Mouse (Mus musculus): ENCODE results near the gene Zbtb9. TPM values are rescaled to one million over a fixed set of nuclear protein-coding genes. Genes with fewer than 3 reads are reported as not detected.

Zbtb9 gene
- polyA plus RNA-seq (2012; fragmentation: generic; extraction: Trizol): 1 to 10 TPM; 3.1 to 8.4 TPM

GRCm38 (mm10) chr17:26972703-26973574 is at the start of gene Zbtb9:
Zbtb9 (plus strand) TSS chr17:26973167.

GRCm38 (mm10) chr17:26932839-26933398 is 40.0 kb upstream of the Zbtb9 start, which contains the start of gene Phf1:
Phf1 (plus strand) TSS chr17:26933052.

GRCm38 (mm10) chr17:26939178-26939972 is 33.6 kb upstream of the Zbtb9 start, which contains the start of gene Cuta:
Cuta (minus strand) TSS chr17:26939569.

GRCm38 (mm10) chr17:26941031-26941789 is 31.8 kb upstream of the Zbtb9 start, which contains the start of gene Syngap1:
Syngap1 (plus strand) TSS chr17:26941253.

GRCm38 (mm10) chr17:27028909-27029308 is 55.9 kb downstream of the Zbtb9 start, which contains the start of gene Bak1:
Bak1 (minus strand) TSS chr17:27029009.

GRCm38 (mm10) chr17:27056812-27057516 is 84.0 kb downstream of the Zbtb9 start, which contains the start of gene Itpr3:
Itpr3 (plus strand) TSS chr17:27057304.

Other genes with a start within 250 kb of the Zbtb9 start
- 10 to 100 TPM; 36.3 to 48.4 TPM for gene Bnip1, start 192.1 kb upstream of the Zbtb9 start, polyA plus RNA-seq (2012; fragmentation: generic; extraction: Trizol)
- gene Nkx2-5, start 128.2 kb upstream of the Zbtb9 start, polyA plus RNA-seq (2012; fragmentation: generic; extraction: Trizol): under 1 TPM in 1 of 2 experiments, not detected in 1; 0.04 TPM
- gene Kifc5b, start 56.1 kb upstream of the Zbtb9 start, polyA plus RNA-seq (2012; fragmentation: generic; extraction: Trizol): 10 to 100 TPM; 11.1 to 31.7 TPM
- gene Phf1, start 40.1 kb upstream of the Zbtb9 start, polyA plus RNA-seq (2012; fragmentation: generic; extraction: Trizol): 10 to 100 TPM in 1 of 2 experiments, 1 to 10 TPM in 1; 6.1 to 31.6 TPM
- gene Cuta, start 33.6 kb upstream of the Zbtb9 start, polyA plus RNA-seq (2012; fragmentation: generic; extraction: Trizol): 100 to 1,000 TPM; 240 to 326 TPM
- gene Syngap1, start 31.9 kb upstream of the Zbtb9 start, polyA plus RNA-seq (2012; fragmentation: generic; extraction: Trizol): 10 to 100 TPM in 1 of 2 experiments, under 1 TPM in 1; 0.30 to 12.1 TPM
- gene Bak1, start 55.8 kb downstream of the Zbtb9 start, polyA plus RNA-seq (2012; fragmentation: generic; extraction: Trizol): 100 to 1,000 TPM; 107 to 169 TPM
- 10 to 100 TPM; 12.4 to 26.1 TPM for gene Itpr3, start 84.1 kb downstream of the Zbtb9 start, polyA plus RNA-seq (2012; fragmentation: generic; extraction: Trizol)
- gene Uqcc2, start 160.7 kb downstream of the Zbtb9 start, polyA plus RNA-seq (2012; fragmentation: generic; extraction: Trizol): 1,000 to 10,000 TPM in 1 of 2 experiments, 100 to 1,000 TPM in 1; 683 to 1,951 TPM
- gene Ip6k3, start 194.6 kb downstream of the Zbtb9 start, polyA plus RNA-seq (2012; fragmentation: generic; extraction: Trizol): under 1 TPM; 0.34 to 0.94 TPM
- gene Lemd2, start 231.3 kb downstream of the Zbtb9 start, polyA plus RNA-seq (2012; fragmentation: generic; extraction: Trizol): 10 to 100 TPM; 35.8 to 56.6 TPM